Mouse (Mus musculus) frontal cortex, postnatal 14 days (tissue): ENCODE results near the gene Srgn.
A peak's percentile ranks its signal among the peaks of the same experiment; 100 is the strongest.
"Not testable (repeated sequence)": the region's sequence is repeated elsewhere in the genome, so short reads cannot be mapped to it uniquely, and the experiment has no call there.

Experiments used
- DNase-seq, 2 experiments: peaks; one replicate each; pipeline ENCODE4 v3.0.0; 2022; ENCODE audit warnings: low spot score in 2 of 2

Srgn gene

DNA sequence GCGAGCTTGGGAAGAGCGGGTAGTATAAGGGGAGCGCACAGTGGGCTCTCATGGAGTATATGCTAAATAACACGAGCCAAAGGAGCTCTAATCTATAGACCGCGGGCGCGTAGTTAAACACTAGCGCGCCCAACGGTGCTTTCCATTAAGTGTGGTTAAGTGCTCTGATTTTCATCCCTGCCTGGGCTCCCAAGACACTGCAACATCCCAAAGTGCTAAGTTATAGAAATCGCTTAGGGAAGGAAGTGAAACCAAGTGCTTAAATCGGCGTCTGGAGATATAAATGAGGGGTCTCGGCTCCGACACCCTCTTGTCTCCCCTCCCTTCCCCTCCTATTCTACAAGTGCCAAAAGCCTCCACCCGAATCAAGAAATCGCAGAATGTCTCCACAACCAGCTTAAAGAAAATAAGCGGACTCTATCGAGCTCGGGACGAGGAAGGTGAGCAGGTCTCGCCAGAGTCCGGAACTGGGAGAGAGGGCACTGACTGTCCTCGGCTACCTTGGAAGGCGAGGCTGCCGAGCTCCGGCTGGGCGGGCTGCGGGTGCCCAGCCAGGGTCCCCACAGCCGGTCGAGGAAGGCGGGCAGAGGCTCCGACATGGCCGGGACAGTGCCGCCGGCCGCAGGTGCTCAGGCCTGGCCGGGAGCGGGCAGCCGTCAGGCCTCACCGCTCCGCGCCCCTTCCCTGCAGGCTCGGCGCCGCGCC, 41.2 kb downstream of the Srgn start:
- peak in 1 of 2 experiments; percentile 16 for DNase-seq

DNA sequence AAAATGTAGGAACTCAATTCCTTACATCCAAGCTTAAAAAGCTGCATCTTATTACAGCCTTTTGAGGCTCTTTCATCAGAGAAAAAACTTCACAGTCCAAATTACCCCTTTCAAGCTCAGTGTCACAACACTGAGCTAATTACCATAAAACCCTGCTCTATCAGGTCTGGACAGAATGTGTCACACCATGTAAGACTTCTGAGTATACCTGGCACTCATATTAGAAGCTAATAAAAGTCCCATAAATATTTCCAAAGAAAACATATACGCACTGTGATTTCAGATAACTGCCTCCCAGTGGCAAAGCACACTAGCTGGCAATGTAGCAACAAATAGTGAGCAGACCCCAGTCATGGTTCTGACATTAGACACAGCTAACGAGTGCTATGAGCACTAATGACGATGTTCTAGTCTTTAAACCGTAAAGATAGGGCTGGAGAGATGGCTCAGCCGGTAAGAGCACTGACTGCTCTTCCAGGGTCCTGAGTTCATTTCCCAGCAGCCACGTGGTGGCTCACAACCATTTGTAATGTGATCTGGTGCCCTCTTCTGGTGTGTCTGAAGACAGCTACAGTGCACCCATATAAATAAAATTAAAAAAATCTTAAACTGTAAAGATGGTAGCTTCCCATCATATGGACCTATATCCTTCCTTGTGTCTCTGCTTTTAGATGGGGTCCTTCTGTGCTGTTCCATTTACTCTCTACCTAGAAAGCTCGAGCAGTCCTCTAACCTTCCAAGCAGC, 46.0 kb downstream of the Srgn start:
- DNase-seq: no peak

DNA sequence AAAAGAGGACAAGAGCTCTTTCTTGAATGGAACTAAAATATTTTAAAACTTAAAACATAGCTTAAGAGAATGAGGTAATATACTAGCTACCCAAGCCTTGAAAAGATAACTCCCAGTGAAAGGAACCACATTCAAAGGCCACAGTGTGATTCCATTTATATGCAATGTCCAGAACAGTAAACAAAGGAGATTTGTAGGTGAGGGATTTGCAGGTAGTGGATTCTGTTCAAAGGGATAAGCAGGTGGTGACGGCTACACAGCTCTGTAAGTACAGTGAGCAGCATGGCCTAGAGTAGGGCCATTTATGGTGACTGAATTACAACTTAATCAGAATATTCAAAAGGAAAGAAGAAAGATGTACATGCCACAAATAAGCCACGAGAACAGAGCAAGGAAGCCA, 50.3 kb downstream of the Srgn start:
- no peak for DNase-seq

DNA sequence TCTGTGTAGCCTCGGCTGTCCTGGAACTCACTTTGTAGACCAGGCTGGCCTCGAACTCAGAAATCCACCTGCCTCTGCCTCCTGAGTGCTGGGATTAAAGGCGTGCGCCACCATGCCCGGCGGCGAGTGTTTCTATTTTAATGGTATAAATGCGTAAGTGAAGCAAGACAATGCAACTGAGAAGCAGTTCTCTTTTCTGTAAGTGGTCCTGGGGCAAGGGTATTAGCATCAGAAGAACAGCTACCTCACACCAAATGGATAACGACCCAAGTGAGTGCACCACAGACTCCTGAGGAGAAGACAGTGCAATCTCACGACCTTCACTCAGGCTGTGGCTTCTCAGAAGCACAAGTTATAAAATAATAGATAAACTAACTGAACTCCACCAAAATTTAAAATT, 52.3 kb downstream of the Srgn start:
- DNase-seq: no peak

DNA sequence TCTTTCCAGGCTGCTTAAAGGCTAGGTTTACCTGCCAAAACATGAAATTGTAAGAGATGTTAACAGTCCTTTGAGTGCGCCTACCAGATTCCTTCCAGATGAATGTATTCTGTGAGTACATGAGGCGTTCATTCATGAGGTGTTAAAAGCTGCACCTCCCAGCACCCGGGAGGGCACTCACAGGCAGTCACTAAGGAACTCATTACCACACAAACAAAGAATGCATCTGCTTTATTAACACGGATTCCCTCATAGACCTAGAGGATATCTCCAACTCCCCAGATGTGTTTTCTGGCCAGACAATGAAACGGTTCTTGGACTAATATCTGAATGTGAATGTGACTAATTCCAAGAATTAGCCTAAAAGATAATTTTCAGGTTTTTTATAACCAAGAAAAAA, 56.1 kb downstream of the Srgn start:
- no peak for DNase-seq

DNA sequence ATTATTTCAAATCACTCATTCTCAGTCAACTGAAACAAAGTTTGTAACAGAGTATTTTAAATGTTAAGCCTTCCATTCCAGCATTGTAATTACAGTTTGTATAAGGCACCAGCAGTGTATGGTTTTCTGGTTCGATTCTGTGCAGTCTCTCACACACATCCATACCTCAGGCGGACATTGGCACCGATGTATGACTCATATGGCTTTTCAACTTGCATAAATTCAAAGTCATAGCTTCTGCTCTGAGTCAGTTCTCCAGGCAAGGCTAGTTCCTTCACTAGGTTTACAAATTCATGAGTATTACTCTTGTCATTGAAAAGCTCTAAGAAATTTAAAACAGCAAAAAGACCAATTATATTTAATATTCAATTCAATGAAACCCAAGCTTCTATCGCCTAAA, 57.5 kb downstream of the Srgn start:
- no peak for DNase-seq

DNA sequence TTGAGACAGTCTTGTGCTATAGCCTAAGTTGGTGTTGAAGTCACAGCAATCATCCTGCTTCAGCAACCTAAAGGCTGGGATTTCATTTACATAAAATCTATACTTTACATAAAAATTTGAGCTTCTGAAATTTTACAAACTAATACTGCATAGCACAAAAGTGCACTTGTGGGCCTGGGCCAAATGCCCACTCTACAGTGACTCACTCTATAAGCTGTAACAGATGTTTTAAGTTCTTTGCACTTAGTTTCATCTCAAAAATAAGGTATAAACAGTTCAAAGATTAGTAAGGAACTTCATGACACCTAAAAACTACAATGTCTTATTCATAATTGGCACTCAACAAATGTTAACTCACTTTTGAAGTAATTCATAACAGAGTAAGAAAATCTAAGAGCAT, 65.9 kb downstream of the Srgn start:
- DNase-seq: no peak

DNA sequence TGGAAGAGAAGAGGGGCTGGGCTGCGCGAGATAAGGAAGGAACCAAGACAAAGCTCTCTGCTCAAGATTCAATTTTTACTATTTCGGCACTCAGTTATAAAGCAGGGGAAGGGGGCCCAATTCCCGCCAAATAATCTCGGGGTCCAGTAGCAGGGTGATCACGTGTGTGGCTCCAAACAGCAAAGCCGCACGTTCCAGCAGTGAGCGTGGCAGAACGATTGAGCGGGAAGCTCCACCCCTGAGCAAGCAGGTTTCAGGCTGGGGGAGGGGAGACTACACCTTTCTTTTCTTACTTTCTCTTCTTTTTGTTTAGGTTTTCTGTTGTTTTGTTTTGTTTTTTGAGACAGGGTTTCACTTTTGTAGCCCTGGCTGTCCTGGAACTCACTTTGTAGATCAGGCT, 75.2 kb downstream of the Srgn start:
- DNase-seq: not testable (repeated sequence)

DNA sequence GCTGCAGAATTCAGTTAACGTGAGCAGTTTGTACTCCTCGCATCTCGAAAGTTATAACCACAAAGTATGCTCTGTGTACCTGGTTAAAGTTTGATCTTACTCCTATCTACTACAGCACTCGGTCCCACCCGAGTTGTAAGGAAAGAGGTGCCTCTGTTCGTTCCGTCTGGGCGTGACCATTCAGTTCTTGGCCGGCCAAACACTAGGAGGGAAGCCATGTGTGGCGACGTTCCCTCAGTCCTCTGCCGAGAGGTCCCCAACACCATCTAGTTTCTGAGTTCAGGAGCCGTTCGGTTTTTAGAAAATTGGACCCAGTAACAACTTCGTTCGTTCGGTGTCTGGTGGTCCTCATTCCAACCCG, 77.0 kb downstream of the Srgn start:
- DNase-seq: no peak

DNA sequence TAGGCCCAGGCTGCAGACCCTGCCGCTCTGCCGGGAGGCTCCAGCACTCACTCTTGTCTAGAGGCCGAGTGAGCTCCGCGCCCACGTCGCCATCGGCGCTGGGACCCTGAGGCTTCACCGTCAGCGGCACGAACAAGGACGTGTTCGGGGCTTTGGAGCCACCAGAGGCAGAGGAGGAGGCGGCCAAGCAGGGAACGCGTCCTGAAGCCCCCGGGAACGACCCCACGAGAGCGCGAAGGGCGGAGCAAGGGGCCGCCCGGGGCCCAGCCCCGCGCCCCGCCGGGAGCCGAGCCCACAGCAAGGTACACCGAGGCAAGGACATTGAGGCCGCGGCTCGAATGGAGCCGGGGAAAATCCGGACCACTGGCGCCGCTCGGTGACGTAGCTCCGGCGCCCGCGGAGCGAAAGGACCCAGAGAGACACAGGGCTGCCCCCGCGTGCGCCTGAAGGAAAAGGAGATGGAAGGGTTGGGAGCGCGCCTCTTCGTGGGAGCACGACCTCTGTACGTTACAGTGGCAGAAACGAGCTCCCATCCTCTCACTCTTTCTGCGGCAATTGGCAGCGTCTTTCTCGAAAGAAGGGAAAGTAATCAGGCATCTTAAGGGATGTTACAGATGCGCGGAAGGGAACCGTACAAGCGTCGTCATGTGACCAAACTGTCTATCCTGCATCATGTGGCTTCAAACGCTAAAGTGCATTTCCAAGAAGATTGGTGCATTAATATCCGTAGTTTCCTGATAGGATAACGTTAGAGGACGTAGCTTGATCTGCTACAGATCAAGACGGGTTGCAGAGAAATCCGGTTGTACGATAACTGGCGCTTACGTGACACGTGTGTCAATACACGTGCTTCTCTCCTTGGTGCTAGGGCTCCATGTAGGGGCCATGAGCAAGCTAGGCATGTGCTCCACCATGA, 77.6 kb downstream of the Srgn start, which contains the start of the genes 4930507D05Rik and Supv3l1:
Gene 4930507D05Rik, plus strand, starts transcription at position 126 of the 916 bp plus-strand sequence.
Gene Supv3l1, minus strand, starts transcription at position 375 of the 916 bp plus-strand sequence.
- peak; percentile 88 for DNase-seq
